Mouse (Mus musculus): ENCODE data around the gene Sp2. TPM values are rescaled to one million over a fixed set of nuclear protein-coding genes. Genes with fewer than 3 reads are reported as not detected.

Sp2 gene
- polyA plus RNA-seq, 1 experiment, result not detected

DNA sequence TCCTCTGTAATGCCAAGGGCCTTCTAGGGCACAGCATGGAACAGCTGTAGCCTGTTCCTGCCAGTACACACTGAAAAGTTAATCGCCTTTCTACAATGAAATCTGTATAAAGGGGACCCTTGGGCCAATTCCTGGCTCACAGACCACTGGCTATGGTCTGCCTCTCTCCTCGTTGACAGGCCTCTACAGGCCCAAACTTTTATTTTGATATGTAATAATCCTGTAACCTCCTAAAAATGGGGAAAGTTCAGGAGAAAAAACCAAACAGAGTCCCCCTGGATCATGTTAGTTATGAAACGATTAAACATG lies 6.4 kb downstream of the Sp2 start:
- Histone ChIP-seq H3K4me1 (ENCODE audit: control insufficient read depth, insufficient read depth, low read length) (peaks cover 34% of the 10 kb centered on the region), H3K27ac (ENCODE audit: insufficient read depth, low read depth, low read length) (no peak overlapping the region), H3K4me3 (ENCODE audit: insufficient read depth, low read depth, low read length) (no peak overlapping the region; the same call in 1 of the 2 replicates)
- TF ChIP-seq CTCF (IDR thresholded peaks at IDR 0.05; ENCODE audit: insufficient read depth, low read depth, low read length), result no peak
- no peak for TF ChIP-seq POLR2A (IDR thresholded peaks at IDR 0.05; ENCODE audit: insufficient read depth, low read depth, low read length)
- 22% methylated on average over 3 of the region's 3 CpGs for WGBS

DNA sequence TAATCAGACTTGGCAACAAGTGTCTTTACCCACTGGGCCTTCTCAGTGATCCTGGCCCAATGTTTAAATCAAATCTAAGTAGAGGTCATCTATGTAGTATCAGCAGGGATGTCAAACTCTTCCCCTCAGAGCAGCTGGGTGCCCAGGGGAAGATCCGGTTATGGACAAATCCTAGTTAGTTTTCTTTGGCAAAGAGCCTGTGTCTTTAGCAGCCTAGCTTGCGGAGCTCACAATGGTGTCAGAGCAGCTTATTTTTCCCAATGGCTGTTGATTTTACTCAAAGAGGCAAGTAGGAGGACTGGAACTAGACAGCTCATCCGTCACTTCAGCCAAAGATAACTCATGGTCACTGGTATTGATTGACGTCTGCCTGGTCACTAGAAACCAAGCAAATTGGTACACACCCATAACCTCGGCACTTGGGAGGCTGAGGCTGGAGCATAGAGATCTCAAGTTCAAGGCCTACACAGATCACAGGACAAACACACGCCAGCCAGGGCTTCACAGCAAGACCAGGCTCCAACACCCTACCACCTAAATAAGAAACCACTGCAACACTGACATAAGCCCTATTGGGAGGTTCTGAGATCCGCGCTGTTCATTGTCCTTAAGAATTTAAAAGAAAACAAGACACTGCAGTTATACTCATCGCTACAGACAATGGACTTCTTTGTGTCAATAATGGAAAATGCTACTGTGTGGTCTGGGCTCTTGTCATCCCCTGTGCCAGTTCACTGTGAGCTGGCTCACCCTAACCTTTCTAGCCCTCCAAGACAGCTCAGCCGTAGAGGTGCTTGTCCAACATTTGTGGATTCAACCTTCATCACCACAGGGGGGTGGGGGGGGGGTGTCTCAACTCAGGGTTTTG lies 7.0 kb downstream of the Sp2 start:
- WGBS, result 67% methylated on average over 10 of the region's 10 CpGs
- H3K4me1 ChIP-seq (ENCODE audit: control insufficient read depth, insufficient read depth, low read length), result peaks cover 39% of the 10 kb centered on the region
- H3K27ac ChIP-seq (ENCODE audit: insufficient read depth, low read depth, low read length), result no peak overlapping the region
- H3K4me3 ChIP-seq (ENCODE audit: insufficient read depth, low read depth, low read length), result no peak overlapping the region; the same call in 1 of the 2 replicates
- TF ChIP-seq POLR2A (IDR thresholded peaks at IDR 0.05; ENCODE audit: insufficient read depth, low read depth, low read length), result no peak
- TF ChIP-seq CTCF (IDR thresholded peaks at IDR 0.05; ENCODE audit: insufficient read depth, low read depth, low read length), result no peak

DNA sequence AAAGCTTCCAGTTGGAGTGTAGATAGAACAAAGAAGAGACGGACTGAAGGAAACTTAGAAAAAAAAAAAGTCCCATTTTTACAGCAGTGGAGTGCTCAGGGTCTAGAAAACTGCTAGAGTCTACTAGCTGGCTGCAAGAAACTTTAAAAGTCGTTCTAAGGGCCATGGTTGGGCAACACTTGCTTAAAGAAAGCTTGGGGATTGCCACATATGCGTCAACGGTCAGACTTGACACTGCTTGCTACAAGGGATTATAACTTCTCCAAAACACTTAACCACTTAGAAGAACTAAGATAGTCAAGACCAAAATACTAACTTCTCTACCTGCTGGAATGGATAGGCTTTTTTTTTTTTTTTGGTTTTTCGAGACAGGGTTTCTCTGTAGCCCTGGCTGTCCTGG lies 7.9 kb downstream of the Sp2 start:
- 86% methylated on average over 5 of the region's 5 CpGs for WGBS
- no peak overlapping the region for H3K4me3 ChIP-seq (ENCODE audit: insufficient read depth, low read depth, low read length)
- peaks cover 42% of the 10 kb centered on the region for H3K4me1 ChIP-seq (ENCODE audit: control insufficient read depth, insufficient read depth, low read length)
- no peak overlapping the region for H3K27ac ChIP-seq (ENCODE audit: insufficient read depth, low read depth, low read length)
- TF ChIP-seq CTCF (IDR thresholded peaks at IDR 0.05; ENCODE audit: insufficient read depth, low read depth, low read length) (no peak), POLR2A (IDR thresholded peaks at IDR 0.05; ENCODE audit: insufficient read depth, low read depth, low read length) (no peak)

DNA sequence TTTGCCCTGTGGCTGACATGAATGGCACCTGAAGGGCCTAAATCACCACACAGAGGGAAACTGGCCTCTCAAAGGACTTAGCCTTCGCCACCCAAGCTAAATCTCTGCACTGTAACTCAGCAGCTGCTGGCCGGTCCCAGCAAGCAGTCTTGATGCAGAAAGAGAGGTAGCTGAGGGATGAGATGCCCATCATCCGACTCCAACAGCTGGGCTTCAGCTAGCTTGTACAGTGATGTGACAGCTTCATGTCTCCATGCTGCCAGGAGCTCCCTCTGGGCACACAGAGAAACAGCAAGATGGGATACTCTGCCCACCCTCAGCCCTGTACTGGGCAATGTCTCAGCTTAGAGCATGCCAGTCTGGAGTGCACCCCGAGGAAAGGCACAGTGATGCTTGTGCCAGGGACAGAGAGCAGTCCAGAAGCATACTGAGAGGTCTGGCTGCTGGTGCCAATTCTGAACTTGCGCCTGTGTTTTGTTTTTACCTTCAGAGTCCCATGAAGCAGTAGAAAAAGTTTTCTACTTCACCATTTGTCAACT lies 9.3 kb downstream of the Sp2 start:
- H3K4me3 ChIP-seq (ENCODE audit: insufficient read depth, low read depth, low read length), result no peak overlapping the region
- H3K27ac ChIP-seq (ENCODE audit: insufficient read depth, low read depth, low read length), result peak overlapping the region; percentile 57
- 49% methylated on average over 5 of the region's 5 CpGs for WGBS
- peaks cover 50% of the 10 kb centered on the region for H3K4me1 ChIP-seq (ENCODE audit: control insufficient read depth, insufficient read depth, low read length)
- TF ChIP-seq POLR2A (IDR thresholded peaks at IDR 0.05; ENCODE audit: insufficient read depth, low read depth, low read length) (no peak), CTCF (IDR thresholded peaks at IDR 0.05; ENCODE audit: insufficient read depth, low read depth, low read length) (no peak)

DNA sequence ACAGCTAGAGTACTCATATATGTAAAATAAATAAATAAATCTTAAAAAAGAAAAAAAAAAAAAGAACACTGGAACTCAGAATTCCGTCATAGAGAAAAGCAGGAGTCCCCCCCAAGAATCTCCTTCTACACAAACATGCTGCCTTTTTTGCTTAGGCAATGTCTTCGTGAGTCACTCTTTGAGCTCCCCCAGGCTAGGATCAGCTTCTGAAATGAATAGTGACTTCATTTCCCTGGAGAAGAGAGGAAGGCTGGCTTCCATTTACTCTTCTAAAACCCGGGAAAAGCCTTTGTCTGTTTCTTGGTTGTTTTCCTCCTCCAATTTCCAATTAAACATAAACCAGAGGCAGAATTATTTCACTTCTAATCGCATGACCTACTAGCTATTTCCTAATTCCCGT lies 9.9 kb downstream of the Sp2 start:
- WGBS, result 30% methylated on average over 5 of the region's 5 CpGs

DNA sequence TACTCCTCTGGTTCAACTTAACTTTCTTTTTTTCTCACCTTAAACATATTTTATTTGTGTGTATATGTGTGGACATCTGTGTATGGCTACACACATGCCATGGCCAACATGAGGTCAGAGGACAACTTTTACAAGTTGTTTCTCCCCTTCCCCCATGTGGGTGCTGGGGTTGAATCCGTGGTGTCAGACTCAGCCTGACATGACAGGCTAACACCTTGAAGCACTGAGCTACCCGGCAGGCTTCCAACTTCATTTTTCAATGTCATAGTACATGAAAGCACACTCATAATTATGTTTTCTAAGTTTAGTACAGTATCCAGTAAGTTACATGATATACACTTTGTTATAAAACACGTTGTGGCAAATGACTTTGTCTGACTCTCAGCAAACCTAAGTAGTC lies 12.4 kb downstream of the Sp2 start:
- H3K27ac ChIP-seq (ENCODE audit: insufficient read depth, low read depth, low read length), result no peak overlapping the region
- 80% methylated on average over 3 of the region's 3 CpGs for WGBS
- TF ChIP-seq CTCF (IDR thresholded peaks at IDR 0.05; ENCODE audit: insufficient read depth, low read depth, low read length) (no peak), POLR2A (IDR thresholded peaks at IDR 0.05; ENCODE audit: insufficient read depth, low read depth, low read length) (no peak)
- no peak overlapping the region for H3K4me3 ChIP-seq (ENCODE audit: insufficient read depth, low read depth, low read length)
- H3K4me1 ChIP-seq (ENCODE audit: control insufficient read depth, insufficient read depth, low read length), result peaks cover 42% of the 10 kb centered on the region

More for the DNA sequence above, 9.9 kb downstream of the Sp2 start:
- H3K27ac ChIP-seq (ENCODE audit: insufficient read depth, low read depth, low read length), result peak overlapping the region; percentile 88
- no peak overlapping the region for H3K4me3 ChIP-seq (ENCODE audit: insufficient read depth, low read depth, low read length)
- TF ChIP-seq CTCF (IDR thresholded peaks at IDR 0.05; ENCODE audit: insufficient read depth, low read depth, low read length), result no peak
- TF ChIP-seq POLR2A (IDR thresholded peaks at IDR 0.05; ENCODE audit: insufficient read depth, low read depth, low read length), result no peak
- peaks cover 49% of the 10 kb centered on the region for H3K4me1 ChIP-seq (ENCODE audit: control insufficient read depth, insufficient read depth, low read length)

DNA sequence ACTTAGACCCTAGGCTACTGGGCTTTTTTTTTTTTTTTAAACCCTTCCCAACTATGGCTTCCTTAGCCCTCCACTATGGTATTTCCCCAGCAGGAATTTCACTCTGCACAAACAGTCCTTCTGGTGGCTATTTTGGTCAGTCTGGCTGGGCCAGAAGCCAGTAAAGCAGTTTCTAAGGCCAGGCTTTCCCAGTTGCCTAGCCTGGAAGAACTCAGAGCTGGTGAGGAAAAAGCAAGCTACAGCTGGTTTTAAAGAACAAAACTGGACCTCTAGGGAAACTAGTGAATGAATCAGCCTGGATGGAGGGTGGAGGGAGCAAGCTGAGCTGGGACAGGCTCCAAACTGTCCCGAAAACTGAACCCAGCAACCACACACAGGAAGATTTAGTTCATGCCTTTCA lies 13.0 kb downstream of the Sp2 start:
- Histone ChIP-seq H3K4me3 (ENCODE audit: insufficient read depth, low read depth, low read length) (no peak overlapping the region), H3K27ac (ENCODE audit: insufficient read depth, low read depth, low read length) (peak overlapping the region; percentile 0; the same call in 1 of the 2 replicates), H3K4me1 (ENCODE audit: control insufficient read depth, insufficient read depth, low read length) (peaks cover 42% of the 10 kb centered on the region)
- 65% methylated on average over 1 of the region's 1 CpGs for WGBS
- no peak for TF ChIP-seq CTCF (IDR thresholded peaks at IDR 0.05; ENCODE audit: insufficient read depth, low read depth, low read length)
- no peak for TF ChIP-seq POLR2A (IDR thresholded peaks at IDR 0.05; ENCODE audit: insufficient read depth, low read depth, low read length)

DNA sequence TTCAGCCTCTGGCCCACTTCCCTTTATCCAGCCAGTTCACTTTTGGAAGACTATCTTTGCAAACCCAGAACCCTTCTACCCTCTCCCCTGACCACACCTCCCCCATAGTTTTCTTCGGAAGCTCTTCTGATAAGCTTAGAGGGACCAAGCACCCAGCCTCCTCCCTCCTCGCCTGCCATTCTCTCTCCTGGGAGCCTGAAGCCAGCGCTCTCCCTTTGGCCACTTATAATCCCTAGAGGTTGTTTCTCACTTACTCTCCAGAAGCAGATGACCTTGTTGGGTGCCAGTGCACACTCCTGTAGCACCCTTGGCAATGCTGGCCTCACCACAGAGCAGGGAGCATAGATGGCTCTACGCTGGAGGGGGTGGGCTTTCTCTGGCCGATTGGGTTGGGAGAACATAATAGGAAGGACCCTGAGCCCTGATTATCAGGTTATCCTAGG lies 13.5 kb downstream of the Sp2 start:
- 71% methylated on average over 5 of the region's 5 CpGs for WGBS
- Histone ChIP-seq H3K27ac (ENCODE audit: insufficient read depth, low read depth, low read length) (peak overlapping the region; percentile 20), H3K4me1 (ENCODE audit: control insufficient read depth, insufficient read depth, low read length) (peaks cover 42% of the 10 kb centered on the region), H3K4me3 (ENCODE audit: insufficient read depth, low read depth, low read length) (no peak overlapping the region)
- no peak for TF ChIP-seq CTCF (IDR thresholded peaks at IDR 0.05; ENCODE audit: insufficient read depth, low read depth, low read length)
- TF ChIP-seq POLR2A (IDR thresholded peaks at IDR 0.05; ENCODE audit: insufficient read depth, low read depth, low read length), result no peak

DNA sequence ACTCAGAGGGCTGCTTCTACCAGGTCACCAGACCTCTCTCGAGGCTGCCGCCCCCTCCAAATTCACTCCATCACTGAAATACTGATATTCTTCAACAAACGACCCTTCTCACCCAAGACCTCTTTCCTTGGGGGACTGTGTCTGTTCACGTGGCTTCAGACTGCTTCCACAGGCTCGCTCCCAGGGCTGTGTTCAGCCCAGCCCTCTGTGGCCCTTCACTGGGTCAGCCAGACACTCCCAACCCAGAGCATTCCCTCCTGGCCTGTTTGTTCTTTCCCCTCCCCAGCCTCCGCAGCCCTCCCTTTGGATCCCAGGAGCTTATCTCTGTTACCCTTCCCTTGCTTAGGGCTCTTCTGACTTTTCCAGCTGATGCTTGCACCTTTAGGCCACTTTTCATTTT lies 14.3 kb downstream of the Sp2 start:
- no peak for TF ChIP-seq POLR2A (IDR thresholded peaks at IDR 0.05; ENCODE audit: insufficient read depth, low read depth, low read length)
- no peak for TF ChIP-seq CTCF (IDR thresholded peaks at IDR 0.05; ENCODE audit: insufficient read depth, low read depth, low read length)

More for the DNA sequence above, 14.3 kb downstream of the Sp2 start:
- Histone ChIP-seq H3K4me3 (ENCODE audit: insufficient read depth, low read depth, low read length) (no peak overlapping the region), H3K4me1 (ENCODE audit: control insufficient read depth, insufficient read depth, low read length) (peaks cover 38% of the 10 kb centered on the region), H3K27ac (ENCODE audit: insufficient read depth, low read depth, low read length) (no peak overlapping the region)
- WGBS, result 79% methylated on average over 6 of the region's 6 CpGs
